Mouse (Mus musculus) ES-Bruce4 (cell line): Measurements from ENCODE around the gene Napb. TPM values are rescaled to one million over a fixed set of nuclear protein-coding genes. Genes with fewer than 3 reads are reported as not detected.
A peak's percentile ranks its signal among the peaks of the same experiment; 100 is the strongest.

Experiments
- H3K27ac ChIP-seq: 2 replicates; pipeline ENCODE4 v1.5.1; 2012; ENCODE audit warnings: low read length, inconsistent platforms; ENCODE audit not compliant: insufficient read depth
- H3K27me3 ChIP-seq: 2 replicates; pipeline ENCODE4 v1.6.1; 2012; ENCODE audit warnings: mild to moderate bottlenecking, low read length, inconsistent platforms; ENCODE audit not compliant: control insufficient read depth, poor library complexity, insufficient read depth, severe bottlenecking
- H3K36me3 ChIP-seq: 2 replicates; pipeline ENCODE4 v1.6.1; 2012; ENCODE audit warnings: inconsistent platforms, mild to moderate bottlenecking, low read length, moderate library complexity; ENCODE audit not compliant: control insufficient read depth, poor library complexity, insufficient read depth, severe bottlenecking
- H3K4me1 ChIP-seq: one replicate; pipeline ENCODE4 v1.8.1; 2011; ENCODE audit warnings: low read length; ENCODE audit not compliant: control insufficient read depth, insufficient read depth
- H3K4me3 ChIP-seq: 2 replicates; pipeline ENCODE4 v1.5.1; 2011; ENCODE audit warnings: low read depth, mild to moderate bottlenecking, low read length
- H3K9ac ChIP-seq: 2 replicates; pipeline ENCODE4 v1.6.1; 2012; ENCODE audit warnings: low read depth, mild to moderate bottlenecking, inconsistent platforms; ENCODE audit not compliant: poor library complexity, severe bottlenecking
- H3K9me3 ChIP-seq: replicated peaks from 2 replicates; pipeline ENCODE4 v1.6.1; 2012; ENCODE audit warnings: mild to moderate bottlenecking, low read length, inconsistent platforms; ENCODE audit not compliant: control insufficient read depth, poor library complexity, insufficient read depth, severe bottlenecking
- CTCF ChIP-seq: IDR thresholded peaks from one replicate; pipeline ENCODE4 v1.8.1; 2011; ENCODE audit warnings: low read depth, low read length
- EP300 ChIP-seq: IDR thresholded peaks from 2 replicates; pipeline ENCODE4 v1.6.1; 2011; ENCODE audit warnings: low read depth, low read length; ENCODE audit not compliant: insufficient read depth
- POLR2A ChIP-seq: IDR thresholded peaks from one replicate; pipeline ENCODE4 v1.8.1; 2011; ENCODE audit warnings: low read length; ENCODE audit not compliant: insufficient read depth
- polyA plus RNA-seq: library from polyadenylated mRNA; stranded (reverse); fragments of >200 nt; gene quantifications from 2 replicates; pipeline ENCODE4 v1.2.4, GENCODE M21; 2011; ENCODE audit warnings: low read depth; ENCODE audit not compliant: missing spikeins, insufficient read depth, insufficient read length

Gene Napb
- polyA plus RNA-seq, 1 experiment = 4.3 TPM

DNA sequence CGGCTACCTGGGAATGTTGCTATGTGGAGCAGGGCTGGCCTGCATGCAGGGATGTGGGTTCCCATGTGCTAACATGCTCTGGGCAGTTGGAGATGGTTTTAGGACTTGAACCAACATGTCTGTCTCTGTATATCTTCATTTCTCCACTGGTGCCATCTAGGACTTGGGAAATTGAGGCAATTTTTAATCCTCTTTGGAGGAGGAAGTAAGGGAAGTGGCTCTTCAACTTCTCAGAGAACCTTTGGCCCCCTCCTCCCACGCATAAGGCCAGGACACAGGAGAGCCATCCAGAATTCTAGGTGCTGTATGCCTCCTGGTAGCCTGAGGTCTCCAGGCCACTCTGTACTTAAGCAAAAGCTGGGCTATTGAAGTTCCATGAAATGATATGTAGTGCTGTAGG, 47.3 kb downstream of the Napb start:
- Histone ChIP-seq H3K9me3 (no peaks in the 10 kb centered on the region), H3K27ac (no peak overlapping the region), H3K4me3 (no peak overlapping the region), H3K4me1 (no peaks in the 10 kb centered on the region), H3K36me3 (peaks cover 16% of the 10 kb centered on the region), H3K27me3 (no peaks in the 10 kb centered on the region), H3K9ac (no peak overlapping the region)
- no peak for TF ChIP-seq CTCF
- no peak for TF ChIP-seq EP300
- no peak for TF ChIP-seq POLR2A

DNA sequence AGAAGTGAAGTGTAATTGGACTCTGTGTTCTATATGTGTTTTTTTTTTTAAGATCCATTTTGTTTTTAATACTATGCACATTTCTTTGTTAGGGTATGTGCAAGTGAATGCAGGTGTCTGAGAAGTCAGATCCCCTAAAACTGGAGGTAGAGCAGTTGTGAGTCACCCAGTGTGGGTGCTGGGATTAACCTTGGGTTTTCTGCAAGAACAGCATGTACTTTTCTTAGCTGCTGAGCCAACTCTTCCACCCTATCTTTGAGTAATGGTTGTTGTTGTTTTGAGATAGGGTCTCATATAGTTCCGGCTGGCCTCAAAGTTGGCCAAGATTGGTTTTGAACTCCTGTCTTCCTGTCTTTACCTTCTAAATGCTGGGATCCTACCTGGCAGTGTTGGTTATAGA, 49.2 kb downstream of the Napb start:
- Histone ChIP-seq H3K27me3 (no peaks in the 10 kb centered on the region), H3K9me3 (no peaks in the 10 kb centered on the region), H3K27ac (no peak overlapping the region), H3K36me3 (peaks cover 13% of the 10 kb centered on the region), H3K4me1 (no peaks in the 10 kb centered on the region), H3K4me3 (no peak overlapping the region), H3K9ac (no peak overlapping the region)
- TF ChIP-seq EP300 (no peak), CTCF (no peak), POLR2A (no peak)

DNA sequence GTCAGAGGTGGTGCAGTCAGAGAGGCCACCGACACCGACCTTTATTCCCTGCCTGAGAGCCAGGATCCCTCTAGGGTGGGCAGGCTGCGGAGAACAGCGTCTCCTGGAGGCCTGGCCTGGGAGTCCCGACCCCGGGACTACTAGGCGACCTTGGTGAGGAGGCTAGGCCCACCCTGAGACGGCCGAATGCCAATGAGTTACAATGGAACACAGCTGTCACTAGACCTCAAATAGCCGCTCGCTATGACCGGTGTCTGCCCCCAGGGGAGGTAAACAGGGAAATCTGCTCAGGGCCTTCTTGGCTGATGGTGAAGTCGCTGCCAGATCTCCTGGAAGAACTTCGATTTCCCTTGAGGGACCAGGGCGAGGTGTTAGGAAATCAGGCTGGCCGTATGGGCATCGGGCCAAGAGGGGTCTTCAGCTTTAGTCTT, 50.8 kb downstream of the Napb start:
- peaks cover 14% of the 10 kb centered on the region; the same call in 1 of the 2 replicates for H3K36me3 ChIP-seq
- TF ChIP-seq EP300 (no peak), POLR2A (no peak), CTCF (peak; percentile 49)
- H3K27ac ChIP-seq = no peak overlapping the region
- H3K27me3 ChIP-seq = no peaks in the 10 kb centered on the region
- H3K9me3 ChIP-seq = no peaks in the 10 kb centered on the region
- H3K4me3 ChIP-seq = peak overlapping the region; percentile 80
- no peaks in the 10 kb centered on the region for H3K4me1 ChIP-seq
- peak overlapping the region; percentile 68 for H3K9ac ChIP-seq

GRCm38 (mm10) chr2:148680775-148681291, 51.4 kb downstream of the Napb start, which contains the start of gene Gzf1:
TSS of gene Gzf1 (plus strand) at chr2:148681023.
- TF ChIP-seq POLR2A (no peak), EP300 (0 out of 2 replicates have a peak, but pooled peaks have one; percentile 27)
- H3K9ac ChIP-seq = peak within 1 kb of the TSS; percentile 76
- peak within 1 kb of the TSS; percentile 79 for H3K27ac ChIP-seq
- H3K27me3 ChIP-seq = no peaks in the 10 kb centered on the region
- H3K9me3 ChIP-seq = no peaks in the 10 kb centered on the region
- no peaks in the 10 kb centered on the region for H3K4me1 ChIP-seq
- H3K36me3 ChIP-seq = peaks cover 18% of the 10 kb centered on the region
- H3K4me3 ChIP-seq = peak within 1 kb of the TSS; percentile 80

DNA sequence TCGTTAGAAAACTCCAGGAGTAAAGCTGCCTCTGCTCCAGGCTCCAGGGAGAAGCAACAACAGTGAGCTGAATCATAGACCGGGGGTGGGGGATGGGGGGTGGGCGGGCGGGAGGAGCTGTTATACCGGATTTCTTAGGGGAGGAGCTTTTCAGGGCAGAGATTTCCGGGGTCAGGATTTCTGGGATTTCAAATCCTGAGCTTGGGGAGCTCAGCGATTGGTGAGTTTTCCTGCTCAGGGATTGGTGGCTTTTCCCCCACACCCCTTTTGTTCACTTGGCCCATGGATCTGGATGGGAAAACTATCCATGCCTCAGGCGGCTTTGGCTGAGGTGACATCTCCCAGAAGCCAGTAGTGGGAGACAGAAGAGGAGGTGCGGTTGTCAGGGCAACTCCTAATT, 52.9 kb downstream of the Napb start:
- peak overlapping the region; percentile 62 for H3K9ac ChIP-seq

GRCm38 (mm10) chr2:148677801-148678200, 54.5 kb downstream of the Napb start:
- Histone ChIP-seq H3K27me3 (no peaks in the 10 kb centered on the region), H3K9me3 (no peaks in the 10 kb centered on the region), H3K4me3 (peak overlapping the region; percentile 69), H3K4me1 (no peaks in the 10 kb centered on the region), H3K36me3 (peaks cover 22% of the 10 kb centered on the region), H3K27ac (peak overlapping the region; percentile 52), H3K9ac (peak overlapping the region; percentile 14)
- TF ChIP-seq POLR2A (peak; percentile 62), EP300 (peak; percentile 14; the same call in 1 of the 2 replicates), CTCF (no peak)

More for the DNA sequence above, 52.9 kb downstream of the Napb start:
- peak; percentile 11 for TF ChIP-seq POLR2A
- TF ChIP-seq EP300 = no peak
- TF ChIP-seq CTCF = no peak
- no peaks in the 10 kb centered on the region for H3K9me3 ChIP-seq
- H3K27ac ChIP-seq = peak overlapping the region; percentile 96
- H3K4me3 ChIP-seq = peak overlapping the region; percentile 74
- no peaks in the 10 kb centered on the region for H3K27me3 ChIP-seq
- H3K4me1 ChIP-seq = no peaks in the 10 kb centered on the region
- peaks cover 27% of the 10 kb centered on the region for H3K36me3 ChIP-seq
